In genomic region chr9:54765336-54766085, GRCm38 (mm10) we compare ENCODE assay signal across 8 mouse cellular contexts. TPM values are rescaled to one million over a fixed set of nuclear protein-coding genes. Genes with fewer than 3 reads are reported as not detected.
DNase-seq lines count a peak whose midpoint lies in the region; ATAC-seq and TF ChIP-seq lines count a peak whose summit lies in the region.

No protein-coding gene starts in this region.

- no peaks in the 10 kb centered on the region for H3K79me2 ChIP-seq in heart, adult 2 months (replicated peaks; ENCODE audit: control insufficient read depth, insufficient read depth, low read length)

- H3K9ac ChIP-seq in heart, adult 2 months (ENCODE audit: low read depth, low read length), result no peak overlapping the region
- H3K9ac ChIP-seq in midbrain, embryonic 13.5 days (replicated peaks), result peak overlapping the region; percentile 46; the same call in 1 of the 2 replicates

- H3K4me1 ChIP-seq in heart, adult 2 months (ENCODE audit: control insufficient read depth, insufficient read depth, low read length), result no peaks in the 10 kb centered on the region
- H3K4me1 ChIP-seq in hindbrain, embryonic 10.5 days (replicated peaks), result peaks cover 71% of the 10 kb centered on the region
- H3K4me1 ChIP-seq in midbrain, embryonic 13.5 days (replicated peaks), result peaks cover 33% of the 10 kb centered on the region

- H3K4me3 ChIP-seq in heart, adult 2 months, result no peak overlapping the region
- H3K4me3 ChIP-seq in hindbrain, embryonic 10.5 days, result peak overlapping the region; percentile 62
- peak overlapping the region; percentile 43 for H3K4me3 ChIP-seq in midbrain, embryonic 13.5 days (replicated peaks)

- peak; percentile 49; the same call in 1 of the 2 replicates for ATAC-seq in midbrain, embryonic 13.5 days

- TF ChIP-seq CTCF in heart, adult 2 months (IDR thresholded peaks at IDR 0.05), result no peak

- no peaks in the 10 kb centered on the region for H3K36me3 ChIP-seq in heart, adult 2 months (ENCODE audit: control insufficient read depth, insufficient read depth, low read length)
- peaks cover 20% of the 10 kb centered on the region; the same call in 1 of the 2 replicates for H3K36me3 ChIP-seq in hindbrain, embryonic 10.5 days
- no peaks in the 10 kb centered on the region for H3K36me3 ChIP-seq in midbrain, embryonic 13.5 days

- H3K27ac ChIP-seq in heart, adult 2 months, result no peak overlapping the region
- peak overlapping the region; percentile 85 for H3K27ac ChIP-seq in hindbrain, embryonic 10.5 days
- no peak overlapping the region for H3K27ac ChIP-seq in midbrain, embryonic 13.5 days

- no peaks in the 10 kb centered on the region for H3K9me3 ChIP-seq in hindbrain, embryonic 10.5 days
- H3K9me3 ChIP-seq in midbrain, embryonic 13.5 days, result no peaks in the 10 kb centered on the region

- TF ChIP-seq EP300 in heart, adult 2 months (IDR thresholded peaks at IDR 0.05; ENCODE audit: insufficient read depth, low read depth, low read length), result no peak

- peaks cover 6% of the 10 kb centered on the region for H3K27me3 ChIP-seq in heart, adult 2 months (ENCODE audit: control insufficient read depth, insufficient read depth, low read length)
- H3K27me3 ChIP-seq in hindbrain, embryonic 10.5 days (ENCODE audit: insufficient read depth, poor library complexity, severe bottlenecking), result peaks cover 64% of the 10 kb centered on the region
- peaks cover 70% of the 10 kb centered on the region for H3K27me3 ChIP-seq in midbrain, embryonic 13.5 days

- H3K4me2 ChIP-seq in midbrain, embryonic 13.5 days (replicated peaks), result peak overlapping the region; percentile 68

- peak; percentile 78 for DNase-seq in heart, adult 11 months
- DNase-seq in heart, adult 2 months, result no peak
- DNase-seq in Muller cell, postnatal 12 days (ENCODE audit: inconsistent ontology term), result peak; percentile 27
- peak; percentile 59 for DNase-seq in hindbrain, embryonic 10.5 days (ENCODE audit: low spot score)
- DNase-seq in ovary, postnatal 10 days (ENCODE audit: low spot score), result no peak
- no peak for DNase-seq in right cerebral cortex, adult 2 months (ENCODE audit: low spot score in 2 of 2)
- no peak for DNase-seq in left cerebral cortex, adult 9 months (ENCODE audit: low spot score in 2 of 2)

- intact Hi-C loops in heart, adult 2 months (cut with DNase I), result no loop called here

- 2% methylated on average over 41 of the region's 41 CpGs for WGBS in heart, adult 2 months
- WGBS in hindbrain, embryonic 10.5 days, result under 1% methylated on average over 41 of the region's 41 CpGs
- under 1% methylated on average over 41 of the region's 41 CpGs for WGBS in midbrain, embryonic 13.5 days

- TF ChIP-seq POLR2A in heart, adult 2 months (IDR thresholded peaks at IDR 0.05; ENCODE audit: insufficient read depth, low read depth, low read length), result no peak

RNA-seq across cellular contexts. Expression of gene Crabp1, which starts 1.0 kb away (rescaled TPM):
- not detected for total RNA-seq in heart, adult 2 months (2021)
- 0.23 TPM in 1 of 2 replicates, not detected in the other for polyA plus RNA-seq in heart, adult 2 months (2012; rRNA removed)
- 1,866 and 1,915 TPM in 2 replicates for polyA plus RNA-seq in hindbrain, embryonic 10.5 days (2016; fragmentation: Nextera tagmentation; extraction: Ambion mirVana)
- 83.3 and 117 TPM in 2 replicates for polyA plus RNA-seq in midbrain, embryonic 13.5 days (2015; fragmentation: Nextera tagmentation; extraction: Ambion mirVana)

RNA-seq across cellular contexts. Expression of gene Wdr61, which starts 31.2 kb away (rescaled TPM):
- total RNA-seq in heart, adult 2 months (2021), result 10 to 100 TPM; 29.0 to 29.6 TPM
- 21.3 and 37.7 TPM in 2 replicates for polyA plus RNA-seq in heart, adult 2 months (2012; rRNA removed)
- 150 and 174 TPM in 2 replicates for polyA plus RNA-seq in hindbrain, embryonic 10.5 days (2016; fragmentation: Nextera tagmentation; extraction: Ambion mirVana)
- 119 and 120 TPM in 2 replicates for polyA plus RNA-seq in midbrain, embryonic 13.5 days (2015; fragmentation: Nextera tagmentation; extraction: Ambion mirVana)

Comparison
In these comparisons a context has a peak if more than half of its experiments do, and no peak if none do; other contexts are left out.
1. DNase-seq: peak in heart, adult 11 months (single experiment), Muller cell, postnatal 12 days (single experiment) and hindbrain, embryonic 10.5 days (single experiment); none in heart, adult 2 months (0 of 2), ovary, postnatal 10 days (single experiment), right cerebral cortex, adult 2 months (0 of 2) and left cerebral cortex, adult 9 months (0 of 2).
2. RNA of gene Crabp1, which starts 1.0 kb away (polyA plus RNA-seq): 1,866 to 1,915 TPM in hindbrain, embryonic 10.5 days and 83.3 to 117 TPM in midbrain, embryonic 13.5 days; 0.23 TPM in heart, adult 2 months; every median in the first group is over 10 times any median in the second.